Mouse (Mus musculus) lung, adult 2 months (tissue): Measurements from ENCODE around the gene Ate1.

Source experiments
- CTCF ChIP-seq: fragments of 200-500 bp; IDR thresholded peaks from 2 replicates; pipeline ENCODE4 v1.5.1; 2011; ENCODE audit warnings: mild to moderate bottlenecking, low read length, control low read depth; ENCODE audit not compliant: insufficient read depth
- POLR2A ChIP-seq: fragments of 200-500 bp; IDR thresholded peaks from 2 replicates; pipeline ENCODE4 v1.6.1; 2011; ENCODE audit warnings: low read depth, mild to moderate bottlenecking, control low read depth, low read length, borderline replicate concordance; ENCODE audit errors: extremely low read depth

DNA sequence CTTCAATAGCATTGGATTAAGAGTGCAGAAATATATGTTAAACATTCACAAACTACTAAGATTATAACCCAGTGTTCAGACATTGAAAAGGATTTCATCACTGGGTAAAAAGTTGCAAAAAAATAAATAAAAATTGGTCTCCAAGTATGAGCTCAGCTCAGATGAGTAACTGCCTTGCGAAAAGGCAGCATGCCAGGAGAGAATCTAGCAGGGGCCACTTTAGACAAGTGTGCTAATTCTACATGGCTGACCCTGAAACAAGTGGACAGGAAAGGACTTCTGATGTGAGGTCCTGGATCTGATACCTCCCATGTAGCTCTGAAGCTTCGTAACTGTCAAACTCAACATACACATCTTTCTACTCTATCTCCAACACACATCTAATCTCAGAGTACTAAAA is 88.0 kb downstream of the Ate1 start:
- TF ChIP-seq CTCF (no peak), POLR2A (no peak)
